ENCODE assay signal across 24 mouse cellular contexts in genomic region chr13:96579104-96579503, GRCm38 (mm10).
"Had no signal": no experiment of that assay in that cellular context is flagged by ENCODE, and none has a peak within 500 bp of the region (broad histone marks: within the 10 kb centered on the region; RNA-seq: fewer than 3 reads in every experiment).

No protein-coding gene starts in this region.

- H3K4me3 ChIP-seq: heart, embryonic 10.5 days; heart, embryonic 12.5 days; hindbrain, embryonic 13.5 days; hindbrain, embryonic 15.5 days; kidney, embryonic 15.5 days; limb, embryonic 13.5 days; limb, embryonic 15.5 days; liver, embryonic 12.5 days had no signal

- H3K9me3 ChIP-seq: heart, embryonic 10.5 days; heart, embryonic 12.5 days; hindbrain, embryonic 13.5 days; hindbrain, embryonic 15.5 days; kidney, embryonic 15.5 days; limb, embryonic 13.5 days; limb, embryonic 15.5 days; liver, embryonic 12.5 days had no signal

- H3K4me1 ChIP-seq: hindbrain, embryonic 13.5 days; hindbrain, embryonic 15.5 days; kidney, embryonic 15.5 days had no signal

- DNase-seq: gastrocnemius, postnatal 14 days; gastrocnemius, postnatal 36 days; heart, adult 18-20 months; heart, postnatal 10 days; heart, postnatal 4 days; kidney, adult 11 months; kidney, adult 2 months; kidney, adult 9 months; kidney, postnatal 14 days; layer of hippocampus, adult 9-11 months; layer of hippocampus, postnatal 36 days; left cerebral cortex, postnatal 4 days had no signal

- ATAC-seq: hindbrain, postnatal 0 days; intestine, embryonic 16.5 days; liver, embryonic 12.5 days had no signal

- H3K27ac ChIP-seq: heart, embryonic 10.5 days; hindbrain, embryonic 13.5 days; hindbrain, embryonic 15.5 days; hindbrain, postnatal 0 days; kidney, embryonic 15.5 days; kidney, postnatal 0 days; limb, embryonic 13.5 days; limb, embryonic 15.5 days; liver, embryonic 12.5 days; liver, embryonic 14.5 days had no signal

- H3K9ac ChIP-seq: heart, embryonic 12.5 days; hindbrain, embryonic 13.5 days; hindbrain, embryonic 15.5 days; kidney, embryonic 15.5 days; limb, embryonic 13.5 days; limb, embryonic 15.5 days; liver, embryonic 12.5 days; liver, embryonic 14.5 days had no signal

- H3K4me2 ChIP-seq: heart, embryonic 12.5 days; hindbrain, embryonic 13.5 days; hindbrain, embryonic 15.5 days; kidney, embryonic 15.5 days; limb, embryonic 13.5 days; limb, embryonic 15.5 days; liver, embryonic 12.5 days had no signal

- H3K27me3 ChIP-seq: heart, embryonic 12.5 days; hindbrain, embryonic 13.5 days; hindbrain, embryonic 15.5 days; kidney, embryonic 15.5 days; limb, embryonic 13.5 days; limb, embryonic 15.5 days; liver, embryonic 12.5 days had no signal

- H3K36me3 ChIP-seq: heart, embryonic 12.5 days; hindbrain, embryonic 13.5 days; hindbrain, embryonic 15.5 days; kidney, embryonic 15.5 days; limb, embryonic 13.5 days; limb, embryonic 15.5 days; liver, embryonic 12.5 days had no signal
